Comparison of ENCODE assay signal across 9 mouse cellular contexts in the genomic region with DNA sequence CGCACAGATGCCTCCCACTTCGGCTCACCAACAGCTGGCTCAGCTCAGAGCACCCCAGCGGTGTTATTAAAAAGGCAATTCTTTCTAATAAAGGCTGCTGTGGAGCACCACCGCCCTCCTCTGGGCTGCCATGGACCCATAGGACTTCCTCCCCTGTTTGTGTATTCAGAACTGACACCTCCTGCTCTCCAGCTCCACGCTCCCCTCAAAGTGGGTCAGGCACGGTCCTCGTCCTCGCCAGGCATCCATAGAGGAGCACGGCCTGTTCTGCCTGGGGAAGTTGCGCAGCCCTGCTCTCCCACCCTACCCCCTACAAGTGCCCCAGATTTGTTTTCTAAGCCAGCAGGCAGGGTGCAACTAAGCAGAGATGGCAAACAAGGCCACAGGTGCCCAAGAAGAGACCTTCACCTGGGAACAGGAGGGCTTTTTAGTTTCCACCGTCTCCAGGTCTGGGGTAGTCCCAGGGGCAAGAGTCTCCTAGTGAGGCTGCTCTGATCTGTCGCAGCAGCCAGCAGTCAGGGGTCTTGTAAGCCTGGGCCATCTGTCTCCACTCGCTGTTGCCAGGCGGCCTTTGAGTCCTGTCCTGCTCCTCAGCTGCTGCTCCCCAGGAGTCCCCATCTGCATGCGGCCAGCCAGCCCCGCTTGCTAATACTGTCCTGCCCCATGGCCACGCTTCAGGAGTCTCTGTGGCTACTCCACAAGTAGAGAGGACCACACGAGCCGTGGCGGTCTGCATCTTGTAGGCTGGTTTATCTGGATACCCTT. TPM values are rescaled to one million over a fixed set of nuclear protein-coding genes. Genes with fewer than 3 reads are reported as not detected.
DNase-seq lines count a peak whose midpoint lies in the region; ATAC-seq and TF ChIP-seq lines count a peak whose summit lies in the region.
"Had no signal": no experiment of that assay in that cellular context is flagged by ENCODE, and none has a peak within 500 bp of the region (broad histone marks: within the 10 kb centered on the region; RNA-seq: fewer than 3 reads in every experiment).

No protein-coding gene starts in this region.

- peak; percentile 61 for TF ChIP-seq CTCF in lung, postnatal 0 days (IDR thresholded peaks at IDR 0.05)
- peak; percentile 56 for TF ChIP-seq CTCF in stomach, postnatal 0 days (IDR thresholded peaks at IDR 0.05; ENCODE audit: low read depth)

- no peaks in the 10 kb centered on the region for H3K36me3 ChIP-seq in forebrain, embryonic 10.5 days (replicated peaks)
- H3K36me3 ChIP-seq in forebrain, embryonic 11.5 days (ENCODE audit: control insufficient read depth, insufficient read depth, low read length), result no peaks in the 10 kb centered on the region
- no peaks in the 10 kb centered on the region for H3K36me3 ChIP-seq in lung, postnatal 0 days (ENCODE audit: insufficient read depth, low read length)
- H3K36me3 ChIP-seq in stomach, postnatal 0 days (ENCODE audit: control insufficient read depth, insufficient read depth, low read length), result no peaks in the 10 kb centered on the region; the same call in 1 of the 2 replicates

- no peak for TF ChIP-seq EP300 in lung, postnatal 0 days (IDR thresholded peaks at IDR 0.05)
- no peak for TF ChIP-seq EP300 in stomach, postnatal 0 days (optimal IDR thresholded peaks at IDR 0.05)

- 55% methylated on average over 20 of the region's 20 CpGs for WGBS in forebrain, embryonic 10.5 days
- WGBS in forebrain, embryonic 11.5 days, result 55% methylated on average over 20 of the region's 20 CpGs
- WGBS in lung, postnatal 0 days, result 74% methylated on average over 20 of the region's 20 CpGs
- WGBS in stomach, postnatal 0 days, result 72% methylated on average over 20 of the region's 20 CpGs

- H3K9me3 ChIP-seq in forebrain, embryonic 10.5 days, result no peaks in the 10 kb centered on the region
- no peaks in the 10 kb centered on the region for H3K9me3 ChIP-seq in forebrain, embryonic 11.5 days (ENCODE audit: control insufficient read depth, low read length)
- no peaks in the 10 kb centered on the region for H3K9me3 ChIP-seq in lung, postnatal 0 days (ENCODE audit: low read length)
- no peaks in the 10 kb centered on the region for H3K9me3 ChIP-seq in stomach, postnatal 0 days (ENCODE audit: control insufficient read depth, low read length)

- H3K27me3 ChIP-seq in forebrain, embryonic 10.5 days (ENCODE audit: poor library complexity, severe bottlenecking), result peaks cover 46% of the 10 kb centered on the region
- H3K27me3 ChIP-seq in forebrain, embryonic 11.5 days (ENCODE audit: control insufficient read depth, insufficient read depth, low read length), result no peaks in the 10 kb centered on the region
- no peaks in the 10 kb centered on the region for H3K27me3 ChIP-seq in lung, postnatal 0 days (replicated peaks; ENCODE audit: insufficient read depth, low read length)
- no peaks in the 10 kb centered on the region for H3K27me3 ChIP-seq in stomach, postnatal 0 days (ENCODE audit: control insufficient read depth, insufficient read depth, low read length)

- ATAC-seq in forebrain, embryonic 11.5 days (replicated peaks; ENCODE audit: low FRiP score), result no peak
- ATAC-seq in lung, postnatal 0 days, result peak; percentile 42; the same call in 1 of the 2 replicates
- ATAC-seq in stomach, postnatal 0 days (ENCODE audit: low FRiP score, low TSS enrichment), result no peak

- no peak for DNase-seq in forebrain, embryonic 10.5 days (ENCODE audit: extremely low spot score, low spot score)
- DNase-seq in forebrain, embryonic 11.5 days (ENCODE audit: low spot score), result no peak
- DNase-seq in right cerebral cortex, adult 2 months (ENCODE audit: low spot score in 2 of 2), result peak; percentile 24 to 44
- no peak for DNase-seq in right cerebral cortex, postnatal 4 days
- DNase-seq in lung, postnatal 0 days (ENCODE audit: low spot score), result no peak
- DNase-seq in stomach, postnatal 0 days (ENCODE audit: low spot score), result no peak
- DNase-seq in urinary bladder, postnatal 14 days (ENCODE audit: low spot score), result no peak
- DNase-seq in heart, adult 11 months, result no peak

- no peak overlapping the region for H3K9ac ChIP-seq in forebrain, embryonic 11.5 days (ENCODE audit: low read length)
- no peak overlapping the region for H3K9ac ChIP-seq in lung, postnatal 0 days (replicated peaks; ENCODE audit: low read depth)
- no peak overlapping the region for H3K9ac ChIP-seq in stomach, postnatal 0 days (ENCODE audit: low read length)

- peaks cover 74% of the 10 kb centered on the region for H3K4me1 ChIP-seq in forebrain, embryonic 10.5 days
- peaks cover 10% of the 10 kb centered on the region; the same call in 1 of the 2 replicates for H3K4me1 ChIP-seq in forebrain, embryonic 11.5 days (replicated peaks; ENCODE audit: control insufficient read depth, insufficient read depth, low read length)
- H3K4me1 ChIP-seq in lung, postnatal 0 days (ENCODE audit: insufficient read depth, low read depth, low read length), result no peaks in the 10 kb centered on the region
- H3K4me1 ChIP-seq in stomach, postnatal 0 days (replicated peaks; ENCODE audit: control insufficient read depth, insufficient read depth), result no peaks in the 10 kb centered on the region

- H3K27ac ChIP-seq in forebrain, embryonic 10.5 days, result peak overlapping the region; percentile 58; the same call in 1 of the 2 replicates
- no peak overlapping the region; the same call in 1 of the 2 replicates for H3K27ac ChIP-seq in forebrain, embryonic 11.5 days (ENCODE audit: low read depth, low read length)
- H3K27ac ChIP-seq in lung, postnatal 0 days (ENCODE audit: low read length), result no peak overlapping the region
- no peak overlapping the region for H3K27ac ChIP-seq in stomach, postnatal 0 days (replicated peaks)

- no peak overlapping the region for H3K4me3 ChIP-seq in forebrain, embryonic 10.5 days
- no peak overlapping the region for H3K4me3 ChIP-seq in forebrain, embryonic 11.5 days (ENCODE audit: low read depth, low read length)
- H3K4me3 ChIP-seq in lung, postnatal 0 days (ENCODE audit: low read depth, low read length), result no peak overlapping the region
- H3K4me3 ChIP-seq in stomach, postnatal 0 days (ENCODE audit: low read depth, low read length), result no peak overlapping the region
- H3K4me3 ChIP-seq: myocyte had no signal

- no peak overlapping the region for H3K4me2 ChIP-seq in forebrain, embryonic 11.5 days (ENCODE audit: low read depth, low read length, severe bottlenecking)
- no peak overlapping the region for H3K4me2 ChIP-seq in lung, postnatal 0 days (replicated peaks; ENCODE audit: low read depth, low read length)
- no peak overlapping the region for H3K4me2 ChIP-seq in stomach, postnatal 0 days (replicated peaks; ENCODE audit: low read depth)

RNA-seq across cellular contexts. Expression of gene Grin2c, which starts 33.3 kb away (rescaled TPM):
- polyA plus RNA-seq in forebrain, embryonic 10.5 days (2016; fragmentation: Nextera tagmentation; extraction: Ambion mirVana), result not detected in 2 replicates
- 0.12 TPM in 1 of 2 replicates, not detected in the other for polyA plus RNA-seq in forebrain, embryonic 11.5 days (2014; fragmentation: Nextera tagmentation; extraction: Ambion mirVana)
- 0.11 TPM in 2 replicates for polyA plus RNA-seq in lung, postnatal 0 days (2015; fragmentation: Nextera tagmentation; extraction: Ambion mirVana)
- not detected in 2 replicates for polyA plus RNA-seq in stomach, postnatal 0 days (2015; fragmentation: Nextera tagmentation; extraction: Ambion mirVana)
- polyA plus RNA-seq: myocyte had no signal

RNA-seq across cellular contexts. Expression of gene Fdxr, which starts 43.1 kb away (rescaled TPM):
- polyA plus RNA-seq in forebrain, embryonic 10.5 days (2016; fragmentation: Nextera tagmentation; extraction: Ambion mirVana), result 16.3 and 17.5 TPM in 2 replicates
- polyA plus RNA-seq in forebrain, embryonic 11.5 days (2014; fragmentation: Nextera tagmentation; extraction: Ambion mirVana), result 13.8 and 15.6 TPM in 2 replicates
- polyA plus RNA-seq in lung, postnatal 0 days (2015; fragmentation: Nextera tagmentation; extraction: Ambion mirVana), result 6.9 and 7.9 TPM in 2 replicates
- 6.7 and 7.3 TPM in 2 replicates for polyA plus RNA-seq in stomach, postnatal 0 days (2015; fragmentation: Nextera tagmentation; extraction: Ambion mirVana)

RNA-seq across cellular contexts. Expression of gene Nat9, which starts 46.0 kb away (rescaled TPM):
- polyA plus RNA-seq in forebrain, embryonic 10.5 days (2016; fragmentation: Nextera tagmentation; extraction: Ambion mirVana), result 16.9 and 20.6 TPM in 2 replicates
- polyA plus RNA-seq in forebrain, embryonic 11.5 days (2014; fragmentation: Nextera tagmentation; extraction: Ambion mirVana), result 13.8 and 16.0 TPM in 2 replicates
- 30.3 and 30.8 TPM in 2 replicates for polyA plus RNA-seq in lung, postnatal 0 days (2015; fragmentation: Nextera tagmentation; extraction: Ambion mirVana)
- 17.7 and 18.1 TPM in 2 replicates for polyA plus RNA-seq in stomach, postnatal 0 days (2015; fragmentation: Nextera tagmentation; extraction: Ambion mirVana)

RNA-seq across cellular contexts. Expression of gene Tmem104, which starts 46.4 kb away (rescaled TPM):
- polyA plus RNA-seq in forebrain, embryonic 10.5 days (2016; fragmentation: Nextera tagmentation; extraction: Ambion mirVana), result 8.7 and 8.8 TPM in 2 replicates
- polyA plus RNA-seq in forebrain, embryonic 11.5 days (2014; fragmentation: Nextera tagmentation; extraction: Ambion mirVana), result 8.8 and 9.2 TPM in 2 replicates
- 9.6 and 10.5 TPM in 2 replicates for polyA plus RNA-seq in lung, postnatal 0 days (2015; fragmentation: Nextera tagmentation; extraction: Ambion mirVana)
- 6.3 and 8.2 TPM in 2 replicates for polyA plus RNA-seq in stomach, postnatal 0 days (2015; fragmentation: Nextera tagmentation; extraction: Ambion mirVana)

Comparison
In these comparisons a context has a peak if more than half of its experiments do, and no peak if none do; other contexts are left out.
1. DNase-seq: peak in right cerebral cortex, adult 2 months (2 of 2); none in forebrain, embryonic 10.5 days (single experiment), forebrain, embryonic 11.5 days (single experiment), right cerebral cortex, postnatal 4 days (single experiment), lung, postnatal 0 days (single experiment), stomach, postnatal 0 days (single experiment), urinary bladder, postnatal 14 days (single experiment) and heart, adult 11 months (single experiment).